Mouse (Mus musculus) G1E (cell line): ENCODE measurements around the gene Daam2.

Experiments
- CTCF ChIP-seq: IDR thresholded peaks from 2 replicates; pipeline ENCODE4 v1.5.1; 2012; ENCODE audit warnings: low read depth, low read length, inconsistent platforms, mixed read lengths
- GATA1 ChIP-seq: IDR thresholded peaks from 2 replicates; pipeline ENCODE4 v1.6.1; 2012; ENCODE audit warnings: borderline replicate concordance, low read length, inconsistent platforms, mixed read lengths
- POLR2AphosphoS5 ChIP-seq: IDR thresholded peaks from 2 replicates; pipeline ENCODE4 v1.6.1; 2012; ENCODE audit warnings: low read depth, low read length, inconsistent platforms; ENCODE audit not compliant: insufficient replicate concordance
- TAL1 ChIP-seq: conservative IDR thresholded peaks from 2 replicates; pipeline ENCODE4 v1.6.1; 2012; ENCODE audit warnings: low read depth, low read length, inconsistent platforms, mixed read lengths

- TF ChIP-seq CTCF = no peak
- no peak for TF ChIP-seq POLR2AphosphoS5
- no peak for TF ChIP-seq TAL1
- TF ChIP-seq GATA1 = no peak
These were observed 43.5 kb downstream of the Daam2 start for GRCm38 (mm10) chr17:49520674-49521073.
